8 mouse cellular contexts compared by ENCODE assay signal in genomic region chr12:95693651-95694471, GRCm38 (mm10). TPM values are rescaled to one million over a fixed set of nuclear protein-coding genes. Genes with fewer than 3 reads are reported as not detected.
DNase-seq lines count a peak whose midpoint lies in the region; ATAC-seq lines count a peak whose summit lies in the region.

No protein-coding gene starts in this region.

- peak overlapping the region; percentile 31 for H3K9ac ChIP-seq in intestine, embryonic 14.5 days (ENCODE audit: low read length)
- H3K9ac ChIP-seq in stomach, embryonic 14.5 days (replicated peaks; ENCODE audit: low read depth, low read length), result peak overlapping the region; percentile 1; the same call in 1 of the 2 replicates

- peaks cover 12% of the 10 kb centered on the region; the same call in 1 of the 2 replicates for H3K4me1 ChIP-seq in intestine, embryonic 14.5 days (replicated peaks; ENCODE audit: control insufficient read depth, insufficient read depth, low read length)
- H3K4me1 ChIP-seq in midbrain, embryonic 10.5 days, result peaks cover 54% of the 10 kb centered on the region
- H3K4me1 ChIP-seq in stomach, embryonic 14.5 days (ENCODE audit: control insufficient read depth, insufficient read depth, low read length), result peaks cover 8% of the 10 kb centered on the region; the same call in 1 of the 2 replicates

- peaks cover 25% of the 10 kb centered on the region for H3K27me3 ChIP-seq in intestine, embryonic 14.5 days (replicated peaks; ENCODE audit: control insufficient read depth, insufficient read depth, low read length)
- H3K27me3 ChIP-seq in midbrain, embryonic 10.5 days (ENCODE audit: low read depth, poor library complexity, severe bottlenecking), result peaks cover 66% of the 10 kb centered on the region
- no peaks in the 10 kb centered on the region for H3K27me3 ChIP-seq in stomach, embryonic 14.5 days (ENCODE audit: control insufficient read depth, insufficient read depth, low read length)

- H3K36me3 ChIP-seq in intestine, embryonic 14.5 days (ENCODE audit: control insufficient read depth, insufficient read depth, low read length), result no peaks in the 10 kb centered on the region
- no peaks in the 10 kb centered on the region for H3K36me3 ChIP-seq in midbrain, embryonic 10.5 days
- no peaks in the 10 kb centered on the region for H3K36me3 ChIP-seq in stomach, embryonic 14.5 days (ENCODE audit: control insufficient read depth, insufficient read depth, low read length)

- peak overlapping the region; percentile 85 for H3K4me3 ChIP-seq in intestine, embryonic 14.5 days (ENCODE audit: low read depth, low read length)
- peak overlapping the region; percentile 75 for H3K4me3 ChIP-seq in midbrain, embryonic 10.5 days
- peak overlapping the region; percentile 80 for H3K4me3 ChIP-seq in stomach, embryonic 14.5 days (ENCODE audit: low read depth, low read length)

- H3K4me2 ChIP-seq in intestine, embryonic 14.5 days (ENCODE audit: low read length), result peak overlapping the region; percentile 95
- H3K4me2 ChIP-seq in stomach, embryonic 14.5 days (replicated peaks; ENCODE audit: low read depth, low read length), result peak overlapping the region; percentile 72

- intact Hi-C loops in left cerebral cortex, postnatal 4 days (cut with DNase I), result no loop called here

- DNase-seq in ZHBTc4 (ENCODE audit: low read depth, low spot score), result peak; percentile 66
- peak; percentile 74 for DNase-seq in embryo, embryonic 11 days
- peak; percentile 18 to 60 for DNase-seq in gastrocnemius, postnatal 4 days (ENCODE audit: low spot score in 2 of 2)
- peak; percentile 77 for DNase-seq in intestine, embryonic 14.5 days (ENCODE audit: low spot score)
- peak; percentile 60 for DNase-seq in left cerebral cortex, postnatal 4 days
- DNase-seq in midbrain, embryonic 10.5 days (ENCODE audit: low spot score), result peak; percentile 62
- DNase-seq in thymus, postnatal 4 days, result no peak

- peak overlapping the region; percentile 47; the same call in 1 of the 2 replicates for H3K27ac ChIP-seq in intestine, embryonic 14.5 days (ENCODE audit: low read depth)
- peak overlapping the region; percentile 92; the same call in 1 of the 2 replicates for H3K27ac ChIP-seq in midbrain, embryonic 10.5 days (replicated peaks)
- H3K27ac ChIP-seq in stomach, embryonic 14.5 days (ENCODE audit: low read length), result no peak overlapping the region; the same call in 1 of the 2 replicates

- H3K9me3 ChIP-seq in intestine, embryonic 14.5 days (ENCODE audit: control insufficient read depth, low read length), result no peaks in the 10 kb centered on the region
- H3K9me3 ChIP-seq in midbrain, embryonic 10.5 days (replicated peaks), result no peaks in the 10 kb centered on the region
- H3K9me3 ChIP-seq in stomach, embryonic 14.5 days (ENCODE audit: control insufficient read depth, low read depth, low read length), result no peaks in the 10 kb centered on the region

- 1% methylated on average over 28 of the region's 28 CpGs for WGBS in intestine, embryonic 14.5 days
- WGBS in midbrain, embryonic 10.5 days, result under 1% methylated on average over 28 of the region's 28 CpGs
- WGBS in stomach, embryonic 14.5 days, result 1% methylated on average over 28 of the region's 28 CpGs

- ATAC-seq in intestine, embryonic 14.5 days (replicated peaks; ENCODE audit: low FRiP score, low TSS enrichment, low read depth), result no peak; the same call in 1 of the 2 replicates
- 0 out of 2 replicates have a peak, but pooled peaks have one; percentile 11 for ATAC-seq in stomach, embryonic 14.5 days (ENCODE audit: insufficient number of reproducible peaks, insufficient read depth, low FRiP score, low read depth)

RNA-seq across cellular contexts. Expression of gene Flrt2, which starts 1.8 kb away (rescaled TPM):
- 10 to 100 TPM; 22.8 to 23.3 TPM for total RNA-seq in gastrocnemius, postnatal 4 days (2021)
- 17.8 and 22.1 TPM in 2 replicates for polyA plus RNA-seq in intestine, embryonic 14.5 days (2014; fragmentation: Nextera tagmentation; extraction: Ambion mirVana)
- 10 to 100 TPM; 65.3 to 68.4 TPM for total RNA-seq in left cerebral cortex, postnatal 4 days (2021)
- polyA plus RNA-seq in midbrain, embryonic 10.5 days (2016; fragmentation: Nextera tagmentation; extraction: Ambion mirVana), result 29.1 and 30.1 TPM in 2 replicates
- polyA plus RNA-seq in stomach, embryonic 14.5 days (2014; fragmentation: Nextera tagmentation; extraction: Ambion mirVana), result 27.3 and 34.9 TPM in 2 replicates
